Mouse (Mus musculus) forebrain, embryonic 13.5 days (tissue): ENCODE results near the gene Arl14. TPM values are rescaled to one million over a fixed set of nuclear protein-coding genes. Genes with fewer than 3 reads are reported as not detected.

Experiments
- ATAC-seq: fragments of 200-750 bp; cut with Nextera tagmentation; 2 replicates; pipeline ENCODE4 v1.8.0; 2017
- H3K27ac ChIP-seq: fragments of 300-500 bp; sonication (generic); 2 replicates; pipeline ENCODE4 v1.5.1; 2015; ENCODE audit warnings: inconsistent platforms, mild to moderate bottlenecking, moderate library complexity
- H3K27me3 ChIP-seq: fragments of 300-500 bp; sonication (generic); 2 replicates; pipeline ENCODE4 v1.6.1; 2015; ENCODE audit warnings: mild to moderate bottlenecking, inconsistent platforms
- H3K36me3 ChIP-seq: fragments of 300-500 bp; sonication (generic); 2 replicates; pipeline ENCODE4 v1.6.1; 2015; ENCODE audit warnings: mild to moderate bottlenecking, inconsistent platforms; ENCODE audit not compliant: poor library complexity, severe bottlenecking
- H3K4me1 ChIP-seq: fragments of 300-500 bp; sonication (generic); 2 replicates; pipeline ENCODE4 v1.6.1; 2015; ENCODE audit warnings: inconsistent platforms
- H3K4me2 ChIP-seq: fragments of 300-500 bp; sonication (generic); 2 replicates; pipeline ENCODE4 v1.6.1; 2015; ENCODE audit warnings: inconsistent platforms, mild to moderate bottlenecking, moderate library complexity
- H3K4me3 ChIP-seq: fragments of 300-500 bp; sonication (generic); 2 replicates; pipeline ENCODE4 v1.5.1; 2015; ENCODE audit warnings: mild to moderate bottlenecking, inconsistent platforms
- H3K9ac ChIP-seq: fragments of 300-500 bp; sonication (generic); 2 replicates; pipeline ENCODE4 v1.6.1; 2015; ENCODE audit warnings: mild to moderate bottlenecking, inconsistent platforms
- H3K9me3 ChIP-seq: fragments of 300-500 bp; sonication (generic); replicated peaks from 2 replicates; pipeline ENCODE4 v1.6.1; 2016; ENCODE audit warnings: inconsistent platforms
- WGBS: fragments of 180-500 bp; shearing (Covaris S2); methylation state at CpG from one replicate; pipeline ENCODE4 v1.1.7; 2015; 5-methylcytosine and 5-hydroxymethylcytosine counted together
- polyA plus RNA-seq: library from polyadenylated mRNA; unstranded; fragments of >200 nt; fragmentation: Nextera tagmentation; extraction: Ambion mirVana; gene quantifications from 2 replicates; pipeline ENCODE4 v1.2.1, GENCODE M21; 2015

Arl14 gene
- not detected in 2 replicates for polyA plus RNA-seq

DNA sequence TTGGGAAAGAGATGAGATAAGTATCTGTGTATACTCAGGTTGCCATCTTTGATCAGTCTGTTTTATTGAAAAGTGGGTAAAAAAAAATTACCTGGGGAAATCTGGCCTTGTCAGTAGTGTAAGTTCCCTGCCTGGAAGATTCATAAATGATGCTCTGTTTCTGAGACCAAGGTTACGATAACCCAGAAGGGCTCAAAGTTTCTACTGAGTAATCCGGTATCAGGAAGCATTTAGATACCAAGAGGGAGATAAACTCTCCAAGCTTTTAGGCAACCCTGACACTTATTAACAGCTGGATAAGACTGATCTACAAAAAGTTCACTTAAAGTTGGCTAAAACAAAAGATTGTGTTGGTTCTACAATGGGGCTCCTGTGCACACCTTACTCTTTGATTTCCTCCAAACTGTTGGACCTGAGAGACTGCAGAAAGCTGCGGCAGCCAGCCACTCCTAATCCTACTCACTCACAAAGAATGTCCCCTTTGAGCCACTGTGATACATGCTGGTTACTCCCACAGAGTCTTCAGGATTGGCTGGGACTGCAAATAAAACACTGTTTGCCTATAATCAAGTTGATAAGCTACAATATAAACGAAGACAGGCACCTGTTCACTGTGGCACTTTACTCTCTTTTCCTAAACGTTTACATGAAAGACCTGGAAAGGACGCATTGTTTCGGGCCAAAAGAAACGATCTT, at the start of gene Arl14:
Arl14 (plus strand) TSS at position 614 of the 696 bp plus-strand sequence.
- H3K9me3 ChIP-seq = no peaks in the 10 kb centered on the region
- no peaks in the 10 kb centered on the region for H3K27me3 ChIP-seq
- no peak for ATAC-seq
- no peaks in the 10 kb centered on the region for H3K36me3 ChIP-seq
- no peak within 1 kb of the TSS for H3K4me3 ChIP-seq
- 65% methylated on average over 8 of the region's 8 CpGs for WGBS
- H3K9ac ChIP-seq = no peak within 1 kb of the TSS
- no peak within 1 kb of the TSS for H3K27ac ChIP-seq
- no peaks in the 10 kb centered on the region for H3K4me1 ChIP-seq
- no peak within 1 kb of the TSS for H3K4me2 ChIP-seq

GRCm38 (mm10) chr3:69175229-69175628, 47.0 kb upstream of the Arl14 start:
- peaks cover 33% of the 10 kb centered on the region for H3K4me1 ChIP-seq
- H3K36me3 ChIP-seq = no peaks in the 10 kb centered on the region
- no peak overlapping the region for H3K9ac ChIP-seq
- ATAC-seq = peak; percentile 50; the same call in 1 of the 2 replicates
- no peak overlapping the region for H3K4me2 ChIP-seq
- H3K4me3 ChIP-seq = no peak overlapping the region
- no peaks in the 10 kb centered on the region for H3K27me3 ChIP-seq
- no peak overlapping the region for H3K27ac ChIP-seq
- H3K9me3 ChIP-seq = no peaks in the 10 kb centered on the region
- WGBS = 5% methylated on average over 1 of the region's 1 CpGs

GRCm38 (mm10) chr3:69177168-69177797, 44.9 kb upstream of the Arl14 start:
- H3K27ac ChIP-seq = no peak overlapping the region
- H3K4me1 ChIP-seq = peaks cover 33% of the 10 kb centered on the region
- H3K9me3 ChIP-seq = no peaks in the 10 kb centered on the region
- no peak overlapping the region for H3K9ac ChIP-seq
- H3K27me3 ChIP-seq = no peaks in the 10 kb centered on the region
- 0 out of 2 replicates have a peak, but pooled peaks have one; percentile 12 for ATAC-seq
- H3K4me3 ChIP-seq = no peak overlapping the region
- no peak overlapping the region for H3K4me2 ChIP-seq
- no peaks in the 10 kb centered on the region for H3K36me3 ChIP-seq
- 77% methylated on average over 15 of the region's 15 CpGs for WGBS

DNA sequence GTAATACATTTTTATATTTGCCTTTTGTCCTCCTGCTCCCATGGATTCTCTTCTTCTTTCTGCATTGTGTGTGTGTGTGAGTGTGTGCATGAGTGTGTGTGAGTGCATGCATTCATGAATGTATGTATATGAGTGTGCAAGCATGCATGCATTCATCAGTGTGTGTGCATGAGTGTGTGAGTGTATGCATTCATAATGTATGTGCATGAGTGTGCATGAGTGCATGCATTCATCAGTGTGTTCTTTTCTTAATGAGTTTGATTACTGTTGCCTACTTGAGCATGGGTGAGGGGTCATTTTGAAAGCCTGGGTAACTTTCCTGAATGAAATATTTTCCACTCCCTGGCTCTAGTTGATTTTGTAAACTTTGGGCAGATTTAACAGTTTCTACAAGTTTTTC, 44.3 kb upstream of the Arl14 start:
- Histone ChIP-seq H3K9me3 (no peaks in the 10 kb centered on the region), H3K4me1 (peaks cover 33% of the 10 kb centered on the region), H3K27ac (no peak overlapping the region), H3K4me2 (peak overlapping the region; percentile 41; the same call in 1 of the 2 replicates), H3K36me3 (no peaks in the 10 kb centered on the region), H3K9ac (no peak overlapping the region), H3K4me3 (peak overlapping the region; percentile 7; the same call in 1 of the 2 replicates), H3K27me3 (no peaks in the 10 kb centered on the region)
- peak; percentile 62 for ATAC-seq

GRCm38 (mm10) chr3:69178365-69179004, 43.7 kb upstream of the Arl14 start:
- 14% methylated on average over 14 of the region's 14 CpGs for WGBS
- peak overlapping the region; percentile 41 for H3K4me2 ChIP-seq
- no peaks in the 10 kb centered on the region for H3K36me3 ChIP-seq
- ATAC-seq = peak; percentile 91
- peak overlapping the region; percentile 7; the same call in 1 of the 2 replicates for H3K4me3 ChIP-seq
- H3K27ac ChIP-seq = 0 out of 2 replicates have a peak overlapping the region, but pooled peaks have one; percentile 14
- peak overlapping the region; percentile 34 for H3K9ac ChIP-seq
- no peaks in the 10 kb centered on the region for H3K27me3 ChIP-seq
- no peaks in the 10 kb centered on the region for H3K9me3 ChIP-seq
- peaks cover 33% of the 10 kb centered on the region for H3K4me1 ChIP-seq

DNA sequence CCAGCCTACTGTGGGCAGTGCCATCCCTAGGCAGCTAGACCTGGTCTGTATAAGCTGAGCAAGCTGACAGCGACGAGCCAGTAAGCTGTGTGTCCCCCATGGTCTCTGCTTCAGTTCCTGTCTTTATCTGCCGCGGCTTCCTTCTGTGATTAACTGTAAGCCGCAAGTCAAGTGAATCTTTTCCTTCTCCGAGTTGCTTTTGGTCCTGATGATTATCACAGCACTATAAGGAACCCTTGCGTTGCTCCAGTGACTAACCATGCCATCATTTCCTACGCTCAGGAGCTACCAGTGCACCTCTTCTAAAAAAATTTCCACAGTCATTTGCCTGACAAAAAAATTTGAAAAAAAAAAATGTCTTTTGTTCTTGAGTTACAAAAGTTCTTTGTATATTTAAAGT, 40.7 kb upstream of the Arl14 start:
- Histone ChIP-seq H3K36me3 (no peaks in the 10 kb centered on the region), H3K9me3 (no peaks in the 10 kb centered on the region), H3K9ac (no peak overlapping the region), H3K4me1 (peaks cover 22% of the 10 kb centered on the region), H3K4me3 (no peak overlapping the region), H3K27ac (no peak overlapping the region), H3K4me2 (no peak overlapping the region), H3K27me3 (no peaks in the 10 kb centered on the region)
- WGBS = 94% methylated on average over 8 of the region's 8 CpGs
- no peak for ATAC-seq

DNA sequence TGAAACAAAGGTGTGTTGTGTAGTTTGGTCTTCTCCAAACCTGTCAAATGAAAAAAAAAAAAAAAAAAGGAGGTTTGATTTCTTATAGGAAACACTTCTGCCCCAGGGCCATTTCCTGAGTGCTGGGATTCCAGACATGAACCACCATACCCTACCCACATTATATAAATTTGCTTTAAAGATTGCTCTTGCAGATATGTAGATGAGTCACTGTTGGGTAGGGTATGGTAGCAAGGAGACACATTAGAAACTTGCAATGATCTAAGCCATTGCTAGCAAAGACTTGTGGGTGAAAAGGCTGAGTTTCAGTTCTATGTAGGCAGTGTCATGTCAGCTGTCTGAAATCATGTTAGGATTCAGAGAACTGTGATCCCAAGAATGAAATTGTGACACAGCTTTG, 40.0 kb upstream of the Arl14 start:
- no peak overlapping the region for H3K4me2 ChIP-seq
- no peaks in the 10 kb centered on the region for H3K36me3 ChIP-seq
- no peak overlapping the region for H3K4me3 ChIP-seq
- no peaks in the 10 kb centered on the region for H3K27me3 ChIP-seq
- H3K27ac ChIP-seq = no peak overlapping the region
- H3K9ac ChIP-seq = no peak overlapping the region
- H3K4me1 ChIP-seq = peaks cover 24% of the 10 kb centered on the region
- no peak for ATAC-seq
- H3K9me3 ChIP-seq = no peaks in the 10 kb centered on the region

- H3K4me2 ChIP-seq = no peak overlapping the region
- no peaks in the 10 kb centered on the region for H3K27me3 ChIP-seq
- no peak overlapping the region for H3K27ac ChIP-seq
- H3K4me1 ChIP-seq = peaks cover 2% of the 10 kb centered on the region; the same call in 1 of the 2 replicates
- no peaks in the 10 kb centered on the region for H3K36me3 ChIP-seq
- H3K4me3 ChIP-seq = no peak overlapping the region
- ATAC-seq = no peak
- WGBS = 95% methylated on average over 7 of the region's 7 CpGs
- H3K9ac ChIP-seq = no peak overlapping the region
- no peaks in the 10 kb centered on the region for H3K9me3 ChIP-seq
Measured at GRCm38 (mm10) chr3:69185244-69185643, 37.0 kb upstream of the Arl14 start.

- Histone ChIP-seq H3K4me3 (no peak overlapping the region), H3K9ac (no peak overlapping the region), H3K4me2 (no peak overlapping the region), H3K27ac (no peak overlapping the region), H3K27me3 (no peaks in the 10 kb centered on the region), H3K9me3 (no peaks in the 10 kb centered on the region), H3K36me3 (no peaks in the 10 kb centered on the region), H3K4me1 (peaks cover 2% of the 10 kb centered on the region; the same call in 1 of the 2 replicates)
- no peak for ATAC-seq
- WGBS = 80% methylated on average over 4 of the region's 4 CpGs
Measured at GRCm38 (mm10) chr3:69186031-69186430, 36.2 kb upstream of the Arl14 start.

- no peak overlapping the region for H3K4me2 ChIP-seq
- no peaks in the 10 kb centered on the region for H3K36me3 ChIP-seq
- no peak overlapping the region for H3K27ac ChIP-seq
- WGBS = 74% methylated on average over 16 of the region's 16 CpGs
- no peaks in the 10 kb centered on the region for H3K9me3 ChIP-seq
- H3K27me3 ChIP-seq = no peaks in the 10 kb centered on the region
- no peak overlapping the region for H3K4me3 ChIP-seq
- H3K9ac ChIP-seq = no peak overlapping the region
- ATAC-seq = peak; percentile 50; the same call in 1 of the 2 replicates
- H3K4me1 ChIP-seq = peaks cover 2% of the 10 kb centered on the region; the same call in 1 of the 2 replicates
Measured at GRCm38 (mm10) chr3:69186643-69187042, 35.6 kb upstream of the Arl14 start.

GRCm38 (mm10) chr3:69192995-69193394, 29.2 kb upstream of the Arl14 start:
- Histone ChIP-seq H3K27ac (no peak overlapping the region), H3K27me3 (no peaks in the 10 kb centered on the region), H3K9me3 (no peaks in the 10 kb centered on the region), H3K9ac (no peak overlapping the region), H3K4me2 (no peak overlapping the region), H3K4me3 (no peak overlapping the region), H3K4me1 (no peaks in the 10 kb centered on the region), H3K36me3 (no peaks in the 10 kb centered on the region)
- 92% methylated on average over 3 of the region's 3 CpGs for WGBS
- no peak for ATAC-seq

DNA sequence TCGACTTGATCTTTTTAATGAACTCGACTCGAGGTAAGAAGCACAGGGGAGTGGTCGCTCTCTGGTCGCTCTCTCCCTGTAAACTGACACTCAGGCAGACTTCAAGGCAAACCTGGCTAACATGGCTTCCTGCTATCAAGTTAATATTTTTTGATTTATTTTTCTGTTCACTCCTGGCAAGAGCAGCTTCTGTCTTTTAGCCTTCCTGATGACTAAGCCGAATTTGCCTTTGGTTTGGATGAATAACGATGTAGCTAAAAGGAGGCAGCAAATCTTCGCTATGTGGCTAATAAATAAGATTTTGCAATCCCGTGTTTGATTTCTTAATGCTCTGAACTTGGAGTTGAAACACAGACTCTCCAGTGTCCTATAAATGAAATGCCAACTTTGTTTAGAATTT, 27.7 kb upstream of the Arl14 start:
- 66% methylated on average over 9 of the region's 9 CpGs for WGBS
- no peak overlapping the region for H3K27ac ChIP-seq
- H3K9me3 ChIP-seq = no peaks in the 10 kb centered on the region
- H3K4me3 ChIP-seq = no peak overlapping the region
- H3K27me3 ChIP-seq = no peaks in the 10 kb centered on the region
- no peak overlapping the region for H3K9ac ChIP-seq
- no peak for ATAC-seq
- no peak overlapping the region for H3K4me2 ChIP-seq
- no peaks in the 10 kb centered on the region for H3K36me3 ChIP-seq
- no peaks in the 10 kb centered on the region for H3K4me1 ChIP-seq
